Mouse (Mus musculus) neural tube, embryonic 14.5 days (tissue): Measurements from ENCODE around the gene Htr3b. TPM values are rescaled to one million over a fixed set of nuclear protein-coding genes. Genes with fewer than 3 reads are reported as not detected.
A peak's percentile ranks its signal among the peaks of the same experiment; 100 is the strongest.

Experiments
- ATAC-seq: fragments of 200-750 bp; cut with Nextera tagmentation; 2 replicates; pipeline ENCODE4 v1.8.0; 2017; ENCODE audit warnings: low read depth, mild to moderate bottlenecking, moderate TSS enrichment, moderate library complexity
- H3K27ac ChIP-seq: fragments of 300-500 bp; sonication (generic); 2 replicates; pipeline ENCODE4 v1.5.1; 2014; ENCODE audit warnings: low read depth, mild to moderate bottlenecking, control low read depth, low read length, moderate library complexity, mixed read lengths
- H3K27me3 ChIP-seq: fragments of 300-500 bp; sonication (generic); 2 replicates; pipeline ENCODE4 v1.6.1; 2014; ENCODE audit warnings: low read length; ENCODE audit not compliant: control insufficient read depth, insufficient read depth
- H3K36me3 ChIP-seq: fragments of 300-500 bp; sonication (generic); 2 replicates; pipeline ENCODE4 v1.6.1; 2014; ENCODE audit warnings: low read length, mixed read lengths; ENCODE audit not compliant: control insufficient read depth, insufficient read depth
- H3K4me1 ChIP-seq: fragments of 300-500 bp; sonication (generic); 2 replicates; pipeline ENCODE4 v1.6.1; 2014; ENCODE audit warnings: low read length; ENCODE audit not compliant: control insufficient read depth, insufficient read depth
- H3K4me2 ChIP-seq: fragments of 300-500 bp; sonication (generic); 2 replicates; pipeline ENCODE4 v1.6.1; 2014; ENCODE audit warnings: mild to moderate bottlenecking, low read depth, low read length, control low read depth
- H3K4me3 ChIP-seq: fragments of 300-500 bp; sonication (generic); 2 replicates; pipeline ENCODE4 v1.5.1; 2014; ENCODE audit warnings: low read depth, low read length, control low read depth, mixed read lengths
- H3K9ac ChIP-seq: fragments of 300-500 bp; sonication (generic); replicated peaks from 2 replicates; pipeline ENCODE4 v1.6.1; 2014; ENCODE audit warnings: low read depth, mild to moderate bottlenecking, control low read depth, low read length, mixed read lengths
- H3K9me3 ChIP-seq: fragments of 300-500 bp; sonication (generic); 2 replicates; pipeline ENCODE4 v1.6.1; 2016; ENCODE audit warnings: low read length; ENCODE audit not compliant: control insufficient read depth
- WGBS: fragments of 180-500 bp; shearing (Covaris S2); extraction: QIAGEN DNeasy Blood & Tissue Kit; methylation state at CpG from one replicate; pipeline ENCODE4 v1.1.7; 2014; 5-methylcytosine and 5-hydroxymethylcytosine counted together
- polyA plus RNA-seq: library from polyadenylated mRNA; unstranded; fragments of >200 nt; fragmentation: Nextera tagmentation; extraction: Ambion mirVana; gene quantifications from 2 replicates; pipeline ENCODE4 v1.2.1, GENCODE M21; 2014

Gene Htr3b
- polyA plus RNA-seq, 1 experiment from 2014 or later: 0.27 TPM

- Histone ChIP-seq H3K27ac (no peak overlapping the region), H3K36me3 (no peaks in the 10 kb centered on the region), H3K4me3 (no peak overlapping the region), H3K9me3 (no peaks in the 10 kb centered on the region), H3K4me1 (no peaks in the 10 kb centered on the region), H3K27me3 (no peaks in the 10 kb centered on the region), H3K9ac (no peak overlapping the region), H3K4me2 (no peak overlapping the region)
- no peak for ATAC-seq
- WGBS: 16% methylated on average over 7 of the region's 7 CpGs
Observed at GRCm38 (mm10) chr9:48962131-48962530, 2.7 kb downstream of the Htr3b start.

GRCm38 (mm10) chr9:48961314-48961713, 3.5 kb downstream of the Htr3b start:
- Histone ChIP-seq H3K27me3 (no peaks in the 10 kb centered on the region), H3K4me1 (no peaks in the 10 kb centered on the region), H3K9ac (no peak overlapping the region), H3K9me3 (no peaks in the 10 kb centered on the region), H3K4me2 (peak overlapping the region; percentile 15; the same call in 1 of the 2 replicates), H3K36me3 (no peaks in the 10 kb centered on the region), H3K4me3 (no peak overlapping the region), H3K27ac (no peak overlapping the region)
- ATAC-seq: no peak
- WGBS: 16% methylated on average over 12 of the region's 12 CpGs

- H3K4me3 ChIP-seq: no peak overlapping the region
- no peak overlapping the region for H3K4me2 ChIP-seq
- no peak overlapping the region for H3K27ac ChIP-seq
- ATAC-seq: no peak
- no peaks in the 10 kb centered on the region for H3K27me3 ChIP-seq
- H3K9me3 ChIP-seq: no peaks in the 10 kb centered on the region
- no peaks in the 10 kb centered on the region for H3K36me3 ChIP-seq
- no peak overlapping the region for H3K9ac ChIP-seq
- 89% methylated on average over 4 of the region's 4 CpGs for WGBS
- H3K4me1 ChIP-seq: no peaks in the 10 kb centered on the region
Observed at GRCm38 (mm10) chr9:48947565-48947964, 17.2 kb downstream of the Htr3b start.

GRCm38 (mm10) chr9:48942349-48942748, 22.4 kb downstream of the Htr3b start:
- WGBS: 79% methylated on average over 1 of the region's 1 CpGs
- no peak overlapping the region for H3K9ac ChIP-seq
- no peaks in the 10 kb centered on the region for H3K9me3 ChIP-seq
- H3K4me1 ChIP-seq: no peaks in the 10 kb centered on the region
- H3K36me3 ChIP-seq: no peaks in the 10 kb centered on the region
- no peak overlapping the region for H3K4me3 ChIP-seq
- no peak for ATAC-seq
- no peak overlapping the region for H3K27ac ChIP-seq
- H3K4me2 ChIP-seq: no peak overlapping the region
- no peaks in the 10 kb centered on the region for H3K27me3 ChIP-seq

- H3K4me1 ChIP-seq: no peaks in the 10 kb centered on the region
- 80% methylated on average over 5 of the region's 5 CpGs for WGBS
- no peaks in the 10 kb centered on the region for H3K36me3 ChIP-seq
- no peak overlapping the region for H3K4me3 ChIP-seq
- no peak overlapping the region for H3K27ac ChIP-seq
- no peak for ATAC-seq
- no peaks in the 10 kb centered on the region for H3K9me3 ChIP-seq
- no peak overlapping the region for H3K9ac ChIP-seq
- no peak overlapping the region for H3K4me2 ChIP-seq
- no peaks in the 10 kb centered on the region for H3K27me3 ChIP-seq
Observed at GRCm38 (mm10) chr9:48929436-48929835, 35.4 kb downstream of the Htr3b start.

- Histone ChIP-seq H3K36me3 (no peaks in the 10 kb centered on the region), H3K27me3 (no peaks in the 10 kb centered on the region), H3K9me3 (no peaks in the 10 kb centered on the region), H3K27ac (no peak overlapping the region), H3K9ac (no peak overlapping the region), H3K4me2 (no peak overlapping the region), H3K4me1 (no peaks in the 10 kb centered on the region), H3K4me3 (no peak overlapping the region)
- ATAC-seq: no peak
- WGBS: 43% methylated on average over 3 of the region's 3 CpGs
Observed at GRCm38 (mm10) chr9:48928781-48929180, 36.0 kb downstream of the Htr3b start.

- no peaks in the 10 kb centered on the region for H3K36me3 ChIP-seq
- H3K27me3 ChIP-seq: no peaks in the 10 kb centered on the region
- H3K27ac ChIP-seq: peak overlapping the region; percentile 22; the same call in 1 of the 2 replicates
- no peak overlapping the region for H3K9ac ChIP-seq
- H3K4me2 ChIP-seq: no peak overlapping the region
- WGBS: 53% methylated on average over 18 of the region's 18 CpGs
- H3K4me3 ChIP-seq: no peak overlapping the region
- H3K4me1 ChIP-seq: no peaks in the 10 kb centered on the region
- ATAC-seq: no peak
- no peaks in the 10 kb centered on the region for H3K9me3 ChIP-seq
Observed at GRCm38 (mm10) chr9:48916011-48916788, 48.6 kb downstream of the Htr3b start.

GRCm38 (mm10) chr9:48910885-48911537, 53.8 kb downstream of the Htr3b start, which contains the start of gene Htr3a:
Gene Htr3a (minus strand): TSS chr9:48911099.
- 6% methylated on average over 9 of the region's 9 CpGs for WGBS
- ATAC-seq: peak; percentile 91
- Histone ChIP-seq H3K9me3 (no peaks in the 10 kb centered on the region), H3K4me3 (no peak within 1 kb of the TSS), H3K27ac (no peak within 1 kb of the TSS), H3K27me3 (no peaks in the 10 kb centered on the region), H3K4me2 (no peak within 1 kb of the TSS), H3K4me1 (no peaks in the 10 kb centered on the region), H3K9ac (no peak within 1 kb of the TSS), H3K36me3 (no peaks in the 10 kb centered on the region)

GRCm38 (mm10) chr9:48904421-48904820, 60.4 kb downstream of the Htr3b start:
- ATAC-seq: no peak
- Histone ChIP-seq H3K27ac (no peak overlapping the region), H3K4me1 (no peaks in the 10 kb centered on the region), H3K27me3 (no peaks in the 10 kb centered on the region), H3K4me3 (no peak overlapping the region), H3K9me3 (no peaks in the 10 kb centered on the region), H3K36me3 (no peaks in the 10 kb centered on the region), H3K4me2 (no peak overlapping the region), H3K9ac (no peak overlapping the region)
- WGBS: 84% methylated on average over 5 of the region's 5 CpGs
